Mouse (Mus musculus): ENCODE data around the gene Ppp1r3f.

Gene Ppp1r3f

DNA sequence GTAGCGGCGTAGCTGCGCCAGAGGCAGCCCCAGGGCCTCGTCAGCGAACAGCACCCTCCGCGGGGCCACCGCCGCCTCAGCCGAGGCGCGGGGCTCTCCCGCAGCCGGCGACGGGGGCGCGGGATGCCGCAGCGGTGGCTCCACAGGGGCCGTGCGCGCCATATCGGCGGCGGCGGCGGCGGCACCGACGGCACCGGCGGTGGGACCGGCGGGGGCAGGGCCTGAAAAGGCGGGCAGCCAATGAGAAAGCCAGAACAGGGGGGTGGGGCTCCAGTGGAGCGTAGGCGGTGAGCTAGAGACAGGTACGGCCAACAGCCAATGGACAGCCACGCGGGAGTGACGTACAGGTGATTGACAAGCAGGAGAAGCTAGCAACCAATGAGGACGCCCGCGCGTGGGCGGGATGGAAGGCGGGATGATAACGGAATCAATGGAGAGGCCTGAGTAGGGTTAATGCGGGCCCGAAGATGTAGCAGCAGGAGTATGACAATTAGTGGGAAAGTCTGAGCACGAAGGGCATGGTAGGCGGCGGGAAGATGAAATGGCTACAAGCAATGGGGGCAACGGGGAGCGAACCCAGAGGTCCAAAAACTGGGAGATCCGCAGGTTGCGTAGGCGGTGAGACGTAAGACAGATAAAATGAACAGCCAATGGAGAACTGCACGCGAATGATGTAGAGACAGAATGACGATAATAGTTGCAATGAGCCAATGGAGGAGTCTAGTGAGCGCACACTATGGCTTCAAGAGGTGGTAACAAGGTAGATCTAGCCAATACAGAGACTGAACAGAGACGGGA is at the start of gene Ppp1r3f:
TSS of gene Ppp1r3f (minus strand) at position 197 of the 798 bp plus-strand sequence.
- DNase-seq (ENCODE audit: low spot score in 2 of 2), result peak; percentile 94 to 96

DNA sequence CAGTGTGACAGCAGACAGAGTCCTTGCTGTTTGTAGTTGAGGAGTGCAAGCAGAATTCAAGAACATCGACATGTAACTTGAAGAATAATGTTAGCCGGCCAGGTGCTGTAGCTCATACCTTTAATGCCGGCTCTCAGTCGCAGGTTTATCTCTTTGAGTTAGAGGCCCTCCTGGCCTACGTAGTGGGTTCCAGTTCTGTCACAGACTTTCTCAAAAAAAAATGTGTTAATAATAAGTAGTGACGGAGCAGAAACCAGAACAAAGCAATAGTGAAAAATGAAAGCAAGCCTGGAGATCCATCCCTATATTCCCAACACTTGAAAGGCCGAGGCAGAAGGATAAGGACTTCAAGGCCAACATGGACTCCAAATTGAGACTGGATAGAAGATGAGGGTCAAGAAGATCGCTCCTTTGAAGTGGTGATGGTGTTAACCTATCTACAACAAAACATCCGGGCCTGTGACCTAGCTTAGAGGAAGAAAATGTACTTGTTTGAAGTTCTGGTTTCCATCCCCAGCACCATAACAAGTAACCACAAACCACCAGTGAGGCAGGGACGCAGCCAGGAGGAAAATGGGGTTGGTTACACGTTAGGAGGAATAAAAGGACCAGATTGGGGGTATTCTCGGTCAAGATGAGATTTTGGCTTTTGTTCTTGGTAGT is 43.9 kb upstream of the Ppp1r3f start:
- no peak for DNase-seq (ENCODE audit: low spot score in 2 of 2)

DNA sequence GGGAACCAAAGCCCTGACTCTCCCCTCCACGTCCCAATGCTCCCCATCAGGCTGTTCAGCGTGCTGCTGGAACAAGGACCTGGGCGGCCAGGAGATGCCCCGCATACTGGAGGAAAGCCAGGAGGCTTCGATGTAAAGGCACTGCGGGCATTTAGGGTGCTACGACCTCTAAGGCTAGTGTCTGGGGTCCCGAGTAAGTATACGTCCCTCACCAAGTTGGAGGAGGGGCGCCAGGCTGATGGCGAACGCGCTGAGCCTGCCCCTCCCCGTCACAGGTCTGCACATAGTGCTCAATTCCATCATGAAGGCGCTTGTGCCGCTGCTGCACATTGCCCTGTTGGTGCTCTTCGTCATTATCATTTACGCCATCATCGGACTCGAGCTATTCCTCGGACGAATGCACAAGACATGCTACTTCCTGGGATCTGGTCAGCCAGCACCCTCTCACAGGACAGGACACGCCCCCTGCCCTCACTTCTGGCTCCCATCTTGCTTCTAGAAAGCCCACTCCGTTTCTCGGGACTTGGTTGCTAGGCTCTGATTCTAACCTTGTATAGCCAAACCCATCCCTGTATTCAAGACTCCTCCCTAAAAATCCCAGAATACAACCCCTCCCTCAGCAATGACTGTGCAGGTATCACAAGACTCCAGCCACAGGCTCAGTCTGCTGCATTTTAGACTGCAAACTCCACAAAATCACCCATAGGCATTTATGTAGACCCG is 36.6 kb upstream of the Ppp1r3f start:
- DNase-seq (ENCODE audit: low spot score in 2 of 2), result no peak

DNA sequence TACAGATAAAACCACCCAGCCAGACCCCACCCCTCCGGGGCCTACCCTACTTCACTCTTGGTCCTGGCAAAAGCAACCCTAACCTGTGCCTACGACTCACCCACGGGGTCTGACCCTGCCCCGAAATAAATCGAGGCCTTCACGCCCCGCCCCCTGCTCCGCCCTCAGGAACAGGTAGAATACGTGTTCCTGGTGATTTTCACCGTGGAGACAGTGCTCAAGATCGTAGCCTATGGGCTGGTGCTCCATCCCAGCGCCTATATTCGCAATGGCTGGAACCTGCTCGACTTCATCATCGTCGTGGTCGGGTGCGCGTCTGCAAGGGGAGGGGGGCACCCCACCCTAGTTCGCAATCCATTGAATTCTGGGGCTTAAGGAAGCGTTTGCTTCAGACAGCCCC is 36.0 kb upstream of the Ppp1r3f start:
- no peak for DNase-seq (ENCODE audit: low spot score in 2 of 2)

DNA sequence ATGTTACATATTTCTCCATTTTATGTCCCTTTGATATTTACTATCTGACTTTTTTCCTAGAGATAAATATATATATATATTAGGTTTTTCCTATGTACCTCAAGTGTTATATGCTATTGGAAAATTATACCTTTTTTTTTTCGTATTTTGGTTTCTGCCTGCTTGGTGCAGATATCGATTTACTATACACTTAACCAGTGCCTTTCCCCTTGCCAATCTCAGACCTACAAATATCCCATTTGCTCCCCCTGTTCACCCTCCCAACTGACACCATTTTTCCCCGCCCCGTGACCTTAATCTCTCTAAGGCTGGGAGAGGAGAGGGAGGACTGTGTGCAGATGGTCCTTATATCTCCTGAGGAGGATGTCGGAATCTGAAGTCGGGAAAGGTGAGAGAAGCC is 32.7 kb upstream of the Ppp1r3f start, which contains the start of gene Cacna1f:
TSS of gene Cacna1f (plus strand) at position 301 of the 400 bp plus-strand sequence.
- DNase-seq (ENCODE audit: low spot score in 2 of 2), result no peak

DNA sequence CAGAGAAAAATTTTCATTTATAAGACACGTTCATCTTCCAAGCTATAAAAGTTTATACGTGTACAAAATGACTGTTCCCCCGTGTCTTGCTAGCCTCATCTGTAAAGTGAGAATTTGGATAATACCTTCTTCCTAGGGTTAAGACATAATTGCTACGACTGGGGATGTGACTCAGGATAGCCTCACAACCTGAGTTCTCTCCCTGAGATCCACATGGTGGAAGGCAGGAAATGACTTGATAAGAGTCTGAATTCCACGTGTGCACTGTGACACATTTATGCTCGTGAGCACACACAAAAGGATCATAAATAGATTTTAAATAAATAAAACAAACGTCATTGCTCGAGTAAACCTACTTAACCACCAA is 31.5 kb upstream of the Ppp1r3f start:
- DNase-seq (ENCODE audit: low spot score in 2 of 2), result no peak

DNA sequence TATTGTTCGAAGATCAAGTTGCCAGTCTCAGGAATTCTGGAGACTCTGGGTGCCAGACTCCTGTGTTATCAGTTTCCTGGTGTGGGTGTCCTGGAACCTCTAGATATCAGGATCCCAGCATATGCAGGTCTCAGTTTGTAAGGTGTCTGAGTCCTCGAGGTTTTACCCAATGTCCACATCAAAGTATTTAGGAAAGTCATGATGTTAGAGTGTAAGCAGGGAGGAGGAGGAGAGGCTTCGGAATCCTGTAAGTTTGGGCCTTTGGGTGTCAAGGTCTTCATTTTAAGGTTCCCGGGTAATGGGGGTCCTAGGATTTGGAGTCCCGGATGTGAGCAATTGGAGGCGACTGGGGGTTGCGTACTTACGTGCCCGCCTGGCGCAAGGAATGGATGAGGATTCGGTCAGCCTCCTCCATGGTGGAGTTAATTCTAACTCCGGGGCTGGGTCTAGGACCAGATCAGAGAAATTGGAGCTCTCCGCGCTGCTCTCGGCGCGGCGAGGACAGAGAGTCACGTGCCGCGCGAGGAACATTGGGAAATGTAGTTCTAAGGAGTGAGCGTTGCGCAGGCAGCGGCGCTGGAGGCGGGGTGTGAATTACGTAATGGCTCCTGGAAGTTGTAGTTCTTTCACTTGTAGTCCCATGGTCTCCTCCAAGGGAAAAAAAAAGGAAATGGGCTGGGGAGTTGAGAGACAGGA is 30.9 kb upstream of the Ppp1r3f start, which contains the start of gene Ccdc22:
TSS of gene Ccdc22 (minus strand) at position 639 of the 696 bp plus-strand sequence.
- peak; percentile 77 to 83 for DNase-seq (ENCODE audit: low spot score in 2 of 2)

DNA sequence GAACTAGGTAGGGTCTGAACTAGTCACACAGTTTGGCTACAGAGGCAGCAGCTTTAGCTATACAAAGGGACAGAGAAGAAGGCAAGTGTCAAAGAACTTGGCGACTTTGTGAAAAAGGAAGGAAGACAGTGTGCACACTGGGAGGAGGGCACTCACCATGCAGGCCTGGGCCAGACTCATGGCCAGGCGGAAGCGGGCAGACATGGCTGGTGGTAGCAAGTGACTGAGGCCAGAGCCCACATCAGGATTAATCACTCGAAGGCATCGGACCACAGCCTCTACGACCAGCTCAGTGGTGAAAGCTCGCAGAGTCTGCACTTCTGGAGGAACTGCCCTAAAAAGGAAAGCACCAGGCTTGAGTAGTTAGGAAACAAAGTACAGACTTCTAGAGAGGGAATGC is 29.9 kb upstream of the Ppp1r3f start:
- no peak for DNase-seq (ENCODE audit: low spot score in 2 of 2)

DNA sequence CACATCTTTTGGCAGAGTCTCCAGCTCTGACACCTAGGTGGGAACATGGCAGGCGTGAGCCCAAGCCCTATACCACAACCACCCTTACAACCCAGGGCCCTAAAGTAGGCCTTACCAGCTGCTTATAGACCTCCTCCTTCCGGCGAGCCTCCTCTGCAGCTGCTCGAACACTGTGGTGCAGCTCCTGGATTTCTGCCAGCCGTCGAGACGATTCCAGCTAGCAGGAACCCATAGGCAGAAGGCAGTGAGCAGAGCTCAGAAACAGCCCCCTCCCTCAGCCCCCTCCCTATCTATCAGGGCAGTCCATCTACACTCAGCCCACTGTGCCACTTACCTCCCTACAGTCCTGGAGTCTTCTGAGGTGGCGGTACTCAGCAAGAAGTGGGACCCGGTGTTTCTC is 21.3 kb upstream of the Ppp1r3f start:
- DNase-seq (ENCODE audit: low spot score in 2 of 2), result no peak

DNA sequence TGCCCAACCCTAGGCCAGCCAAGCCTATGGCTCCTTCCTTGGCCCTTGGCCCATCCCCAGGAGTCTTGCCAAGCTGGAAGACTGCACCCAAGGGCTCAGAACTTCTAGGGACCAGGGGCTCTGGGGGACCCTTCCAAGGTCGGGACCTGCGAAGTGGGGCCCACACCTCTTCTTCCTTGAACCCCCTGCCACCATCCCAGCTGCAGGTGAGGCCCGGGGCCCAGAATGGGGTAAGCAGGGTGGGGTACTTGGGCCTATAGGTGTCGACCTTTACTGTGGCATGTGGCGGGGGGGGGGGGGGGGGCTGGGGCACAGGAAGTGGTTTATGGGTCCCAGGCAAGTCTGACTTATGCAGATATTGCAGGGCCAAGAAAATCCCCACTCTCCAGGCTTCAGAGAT is 12.3 kb upstream of the Ppp1r3f start:
- DNase-seq (ENCODE audit: low spot score in 2 of 2), result no peak

DNA sequence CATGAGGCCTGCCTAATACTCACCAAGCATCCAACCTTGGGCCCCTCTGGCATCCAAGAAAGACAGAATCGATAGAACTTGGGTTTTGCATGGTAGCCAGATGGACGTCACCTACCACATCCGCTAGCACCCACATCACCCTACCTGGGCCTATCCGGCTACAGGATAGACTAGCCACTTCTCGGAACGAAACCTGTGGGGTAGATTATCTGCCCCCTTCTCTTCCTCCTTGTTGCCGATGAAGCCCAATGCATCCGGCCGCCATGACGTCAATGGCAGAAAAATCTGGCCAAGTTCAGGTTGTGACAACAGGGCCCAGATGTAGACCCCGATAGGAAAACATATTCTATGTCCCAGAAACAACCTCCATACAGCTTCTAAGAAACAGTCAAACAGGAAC is 9.8 kb upstream of the Ppp1r3f start:
- no peak for DNase-seq (ENCODE audit: low spot score in 2 of 2)

DNA sequence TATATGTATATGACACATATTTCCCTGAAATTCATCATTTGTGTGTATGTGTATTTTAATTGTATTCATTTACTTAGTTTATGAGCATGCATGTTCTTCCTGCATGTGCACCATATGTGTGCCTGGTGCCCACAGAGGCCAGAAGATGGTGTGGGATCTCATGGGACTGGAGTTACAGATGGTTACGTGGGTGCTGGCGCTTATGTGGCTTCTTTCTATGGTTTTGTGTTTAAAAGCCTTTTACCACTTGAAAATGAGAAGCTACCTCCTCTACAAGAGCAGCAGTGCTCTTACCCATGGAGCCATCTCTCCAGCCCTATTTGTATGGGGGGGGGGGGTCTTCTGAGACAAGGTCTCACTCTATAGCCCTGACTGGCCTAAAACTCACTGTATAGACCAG is 7.1 kb upstream of the Ppp1r3f start:
- DNase-seq (ENCODE audit: low spot score in 2 of 2), result no peak

DNA sequence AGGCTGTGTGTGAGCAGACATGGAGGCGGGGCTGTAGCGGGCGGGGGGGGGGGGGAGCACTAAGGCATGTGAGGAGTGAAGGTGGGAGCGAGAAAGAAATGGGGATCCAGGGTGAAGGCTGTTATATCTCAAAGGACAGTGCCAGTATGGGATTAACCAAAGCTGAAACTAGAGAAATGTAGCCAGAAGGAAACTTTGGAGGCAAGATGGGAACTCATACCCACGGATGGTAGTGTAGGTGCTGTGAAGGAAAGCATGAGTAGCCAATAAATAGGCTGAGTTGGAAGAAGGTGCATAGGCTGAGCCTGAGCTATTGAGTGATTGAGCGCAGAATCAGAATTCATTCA is 775 bp upstream of the Ppp1r3f start:
- no peak for DNase-seq (ENCODE audit: low spot score in 2 of 2)

DNA sequence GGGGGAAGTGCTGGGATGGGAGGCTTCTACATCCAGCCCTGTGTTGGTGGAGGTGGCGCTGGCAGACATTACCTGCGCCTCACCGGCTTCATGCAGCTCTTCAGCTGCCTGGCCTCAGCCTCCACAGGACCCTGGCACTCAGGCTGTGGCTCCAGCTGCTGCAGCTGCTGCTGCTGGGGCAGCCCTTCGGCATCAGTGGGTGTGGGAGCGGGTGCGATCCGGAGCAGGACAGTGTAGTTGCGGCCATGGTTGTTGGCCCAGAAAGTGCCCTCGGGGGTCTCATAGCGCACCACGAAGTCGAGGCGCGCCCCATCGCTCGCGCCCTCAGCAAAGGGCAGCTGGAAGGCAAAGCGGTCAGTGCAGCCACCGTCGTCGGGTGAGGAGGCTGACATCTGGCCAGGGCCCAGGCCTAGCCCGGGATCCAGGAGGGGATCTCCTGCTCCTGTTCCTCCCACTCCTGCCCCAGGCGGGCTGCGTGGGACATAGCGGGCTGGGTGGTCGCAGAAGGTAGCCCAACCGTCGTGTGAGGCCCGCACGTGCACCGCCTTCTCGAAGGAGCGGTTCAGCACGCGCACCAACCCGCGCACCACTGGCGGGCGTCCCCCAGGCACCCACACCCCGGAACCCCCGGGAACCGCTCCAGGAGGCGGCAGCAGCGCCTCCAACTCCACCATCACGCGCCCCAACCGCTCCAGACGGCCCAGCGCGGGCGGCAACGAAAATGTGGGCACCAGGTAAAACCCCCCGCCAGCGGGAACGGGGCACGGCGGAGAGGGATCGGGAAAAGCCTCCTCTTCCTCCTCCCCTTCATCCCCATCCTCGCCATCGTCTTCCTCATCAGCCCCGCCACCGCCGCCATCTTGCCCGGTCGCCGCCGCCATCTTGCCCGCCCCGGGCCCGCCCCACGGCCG is 652 bp downstream of the Ppp1r3f start, which contains the start of gene Foxp3:
TSS of gene Foxp3 (plus strand) at position 469 of the 911 bp plus-strand sequence.
- peak in 1 of 2 experiments; percentile 40 for DNase-seq (ENCODE audit: low spot score in 2 of 2)

DNA sequence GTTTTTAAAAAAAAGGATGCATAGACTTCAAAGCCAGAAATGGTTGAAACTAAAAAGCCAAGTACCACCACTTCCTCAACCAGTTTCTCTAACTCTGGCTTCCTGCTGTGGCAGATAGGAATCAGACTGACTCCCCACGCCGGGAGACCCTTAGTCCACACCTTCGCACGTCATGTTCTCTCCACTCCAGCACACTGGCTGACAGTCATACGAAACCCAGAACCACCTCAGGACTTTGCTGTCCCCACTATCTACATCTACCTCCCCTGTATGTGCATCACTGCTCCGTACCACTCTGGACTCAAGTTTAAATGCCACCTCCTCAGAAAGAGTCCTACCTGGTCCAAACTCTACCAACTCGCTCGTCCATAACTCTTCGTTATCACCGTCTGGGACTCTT is 1.6 kb downstream of the Ppp1r3f start:
- no peak for DNase-seq (ENCODE audit: low spot score in 2 of 2)

DNA sequence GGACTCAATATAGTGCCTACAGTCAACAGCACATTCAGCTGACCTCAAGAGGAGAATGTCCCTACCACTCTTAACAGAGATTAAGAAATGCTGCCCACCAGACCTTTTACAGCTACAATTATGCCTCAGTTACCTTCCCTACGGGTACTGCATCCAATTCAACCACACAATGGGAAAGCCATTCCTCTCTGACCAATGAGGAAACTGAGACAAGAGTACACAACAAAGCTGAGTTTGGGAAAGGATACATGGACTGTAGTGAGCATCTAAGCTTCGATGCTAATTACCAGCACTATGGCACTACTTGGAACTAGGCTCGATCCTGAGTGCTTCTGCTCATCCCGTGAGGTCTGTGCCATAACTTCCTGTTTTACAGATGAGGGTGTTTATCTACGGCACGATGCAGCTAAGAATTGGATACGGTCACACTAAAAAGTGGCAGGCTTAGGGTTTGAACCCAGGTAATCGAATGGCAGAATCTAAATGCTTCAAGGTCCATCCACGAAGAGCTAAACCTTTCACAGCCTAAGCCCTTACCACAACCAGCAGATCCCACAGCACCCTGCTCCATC is 2.4 kb downstream of the Ppp1r3f start:
- no peak for DNase-seq (ENCODE audit: low spot score in 2 of 2)

DNA sequence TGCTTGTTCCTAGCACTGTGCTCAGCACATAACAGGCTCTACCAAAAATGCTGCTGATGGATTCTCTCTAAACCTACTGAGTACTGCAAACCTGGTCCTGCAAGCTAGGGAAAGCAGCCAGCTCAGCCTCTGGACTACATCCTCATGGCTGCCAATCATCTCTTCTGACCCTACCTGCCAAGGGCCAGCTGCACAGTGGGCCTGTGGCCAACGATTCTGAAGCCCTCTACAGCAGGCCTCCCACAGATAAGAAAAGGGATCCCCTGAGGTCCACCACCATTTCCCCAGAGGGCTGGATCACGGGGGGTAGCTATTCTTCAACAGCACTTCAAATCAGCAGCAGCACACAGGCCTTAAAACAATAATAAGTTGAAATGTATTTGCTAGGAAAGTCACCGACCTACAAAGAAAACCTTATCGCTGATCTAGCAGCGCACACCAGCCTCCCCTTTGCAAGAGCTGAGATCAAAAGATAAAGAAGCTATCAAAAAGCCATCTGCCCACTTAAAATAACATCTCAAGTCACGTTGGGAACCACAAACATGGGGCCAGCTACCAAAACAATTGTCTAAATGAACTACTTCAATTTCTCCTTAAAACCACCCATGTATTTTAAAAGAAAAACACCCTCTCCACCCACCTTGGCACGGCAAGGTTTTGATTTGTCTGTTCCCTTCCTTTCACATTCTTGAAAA is 3.5 kb downstream of the Ppp1r3f start:
- DNase-seq (ENCODE audit: low spot score in 2 of 2), result no peak

DNA sequence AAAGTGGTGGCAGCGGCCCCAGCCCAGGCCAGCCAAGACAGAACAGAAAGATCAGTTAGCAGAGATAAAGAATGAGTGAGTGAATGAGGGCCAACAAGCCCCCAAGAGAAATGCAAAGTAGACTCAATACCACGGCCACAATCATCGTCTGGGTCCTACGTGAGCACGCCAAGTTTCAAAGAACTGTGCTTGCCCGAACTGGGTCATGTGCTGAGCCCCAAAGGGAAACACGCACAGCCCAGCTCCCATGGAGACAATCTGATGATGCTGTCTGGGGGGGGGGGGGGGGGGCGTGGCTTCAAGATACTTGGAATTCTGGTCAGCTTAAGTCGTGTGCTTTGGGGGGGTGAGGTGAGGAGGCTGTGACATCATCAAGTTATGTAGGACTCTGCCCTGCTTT is 6.6 kb downstream of the Ppp1r3f start:
- DNase-seq (ENCODE audit: low spot score in 2 of 2), result no peak

DNA sequence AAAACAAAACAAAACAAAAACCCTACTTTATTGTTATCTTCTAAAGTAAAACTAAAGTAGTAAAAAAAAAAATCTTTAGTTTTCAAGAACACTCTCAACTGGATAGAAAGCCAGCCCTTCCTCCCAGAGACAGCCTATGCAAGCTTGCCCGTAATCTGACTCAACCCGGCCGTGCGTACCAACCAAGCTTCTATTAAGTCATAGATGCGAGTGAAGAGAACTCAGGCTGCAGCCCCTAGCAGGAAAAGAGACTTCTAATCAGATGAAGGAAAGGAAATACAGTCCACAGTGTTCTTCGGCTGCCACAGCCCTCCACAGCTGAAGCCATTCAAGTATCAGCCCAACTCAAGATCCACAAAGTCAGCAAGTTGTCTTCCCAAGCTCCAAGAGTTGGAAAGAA is 7.7 kb downstream of the Ppp1r3f start:
- DNase-seq (ENCODE audit: low spot score in 2 of 2), result no peak

DNA sequence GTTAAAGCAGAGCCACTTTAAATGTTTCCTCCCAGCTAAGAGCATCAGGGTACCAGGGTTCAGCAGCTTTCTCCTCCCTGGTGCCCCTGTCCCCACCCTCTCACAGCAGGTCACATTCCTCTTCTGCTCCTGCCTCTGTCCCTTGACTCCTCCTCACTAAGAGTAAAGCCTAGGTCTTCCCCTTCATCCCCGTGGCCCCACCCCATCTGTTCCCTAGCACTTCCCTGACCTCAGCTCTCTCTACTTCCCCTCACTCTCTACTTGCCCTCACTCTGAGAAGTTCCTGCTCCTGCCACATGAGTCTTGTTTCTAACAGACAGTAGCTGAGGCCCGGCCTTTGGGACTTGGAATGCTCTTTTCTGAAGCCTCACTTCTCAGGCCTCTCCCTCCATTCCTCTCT is 11.0 kb downstream of the Ppp1r3f start:
- no peak for DNase-seq (ENCODE audit: low spot score in 2 of 2)

Measured in spleen, postnatal 36 days (tissue).